ENCODE assay signal across 9 mouse cellular contexts in the genomic region with DNA sequence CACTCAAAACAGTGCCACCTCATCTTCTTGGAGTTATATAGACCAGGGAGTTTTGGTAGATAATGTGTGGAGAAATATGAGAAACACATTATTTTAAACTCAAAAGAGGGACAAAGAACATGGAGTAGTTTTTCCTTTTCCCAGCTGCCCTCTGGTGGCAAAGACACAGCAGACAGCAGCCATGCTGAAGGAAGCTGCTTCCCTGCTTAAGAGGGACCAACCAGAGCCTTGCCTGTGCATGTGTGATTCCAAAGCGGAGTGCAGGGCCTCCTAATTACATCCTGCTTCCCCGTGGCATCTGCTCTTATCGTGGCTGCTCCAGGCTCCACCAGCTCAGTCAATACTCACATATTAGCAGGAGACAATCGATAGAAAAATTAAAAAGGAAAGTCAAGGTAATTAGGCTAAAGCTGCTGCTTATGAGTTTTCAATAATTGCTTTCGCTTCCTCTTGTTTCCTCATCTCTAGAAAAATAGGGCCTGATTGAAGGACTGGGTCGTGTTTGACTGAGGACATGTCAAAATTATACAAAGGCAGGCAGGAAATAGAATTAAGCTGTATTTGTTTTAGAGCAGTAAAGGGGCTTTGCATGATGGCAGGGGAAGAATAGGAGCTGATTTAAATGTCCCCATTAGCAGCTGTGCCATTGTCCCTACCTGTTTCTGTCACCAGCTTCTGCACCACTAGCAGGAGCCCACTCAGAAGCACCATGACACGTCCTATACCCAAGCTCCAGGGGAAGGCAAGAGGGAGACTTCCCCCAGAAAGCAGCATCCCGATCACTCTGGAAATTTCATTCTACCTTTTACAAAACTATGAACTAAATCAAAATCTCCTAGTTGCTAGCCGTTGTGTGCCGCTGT.
DNase-seq lines count a peak whose midpoint lies in the region; ATAC-seq and TF ChIP-seq lines count a peak whose summit lies in the region.
"Had no signal": no experiment of that assay in that cellular context is flagged by ENCODE, and none has a peak within 500 bp of the region (broad histone marks: within the 10 kb centered on the region; RNA-seq: fewer than 3 reads in every experiment).

No protein-coding gene starts in this region.

- H3K9me3 ChIP-seq in forebrain, embryonic 11.5 days (ENCODE audit: control insufficient read depth, low read length), result no peaks in the 10 kb centered on the region
- H3K9me3 ChIP-seq: lung, embryonic 15.5 days had no signal

- H3K27me3 ChIP-seq in forebrain, embryonic 11.5 days (ENCODE audit: control insufficient read depth, insufficient read depth, low read length), result no peaks in the 10 kb centered on the region
- H3K27me3 ChIP-seq: lung, embryonic 15.5 days had no signal

- H3K4me3 ChIP-seq in lung, adult 2 months (replicated peaks; ENCODE audit: extremely low read depth, low read depth, low read length), result no peak overlapping the region
- no peak overlapping the region for H3K4me3 ChIP-seq in forebrain, embryonic 11.5 days (ENCODE audit: low read depth, low read length)
- H3K4me3 ChIP-seq in layer of hippocampus, adult 2 months, result no peak overlapping the region
- H3K4me3 ChIP-seq: lung, embryonic 15.5 days had no signal

- H3K4me1 ChIP-seq in lung, adult 2 months (ENCODE audit: control insufficient read depth, insufficient read depth, low read length), result no peaks in the 10 kb centered on the region
- H3K4me1 ChIP-seq in forebrain, embryonic 11.5 days (replicated peaks; ENCODE audit: control insufficient read depth, insufficient read depth, low read length), result peaks cover 3% of the 10 kb centered on the region; the same call in 1 of the 2 replicates
- H3K4me1 ChIP-seq: lung, embryonic 15.5 days had no signal

- H3K36me3 ChIP-seq in forebrain, embryonic 11.5 days (ENCODE audit: control insufficient read depth, insufficient read depth, low read length), result no peaks in the 10 kb centered on the region
- H3K36me3 ChIP-seq: lung, embryonic 15.5 days had no signal

- WGBS in lung, adult 2 months, result 52% methylated on average over 10 of the region's 10 CpGs
- 43% methylated on average over 10 of the region's 10 CpGs for WGBS in forebrain, embryonic 11.5 days

- no peak overlapping the region for H3K9ac ChIP-seq in forebrain, embryonic 11.5 days (ENCODE audit: low read length)
- H3K9ac ChIP-seq: lung, embryonic 15.5 days had no signal

- TF ChIP-seq POLR2A in lung, adult 2 months (IDR thresholded peaks at IDR 0.05; ENCODE audit: borderline replicate concordance, extremely low read depth, low read depth, low read length), result no peak

- no peak overlapping the region for H3K4me2 ChIP-seq in forebrain, embryonic 11.5 days (ENCODE audit: low read depth, low read length, severe bottlenecking)
- H3K4me2 ChIP-seq: lung, embryonic 15.5 days had no signal

- H3K27ac ChIP-seq in forebrain, embryonic 11.5 days (ENCODE audit: low read depth, low read length), result peak overlapping the region; percentile 38; the same call in 1 of the 2 replicates
- peak overlapping the region; percentile 64 for H3K27ac ChIP-seq in layer of hippocampus, adult 2 months
- H3K27ac ChIP-seq: lung, embryonic 15.5 days had no signal

- no peak for DNase-seq in lung, adult 2 months
- DNase-seq in lung, adult 18-20 months, result no peak
- DNase-seq in brain, embryonic 18.5 days (ENCODE audit: low read depth, low spot score), result peak; percentile 62
- DNase-seq in forebrain, embryonic 11.5 days (ENCODE audit: low spot score), result peak; percentile 66
- DNase-seq in layer of hippocampus, adult 2 months (ENCODE audit: low spot score in 2 of 2), result peak; percentile 49 to 64
- DNase-seq in lung, postnatal 4 days, result peak; percentile 41 to 44
- DNase-seq in telencephalon, adult 2 months (ENCODE audit: low read depth, low spot score), result peak; percentile 38

- peak; percentile 34; the same call in 1 of the 2 replicates for TF ChIP-seq CTCF in lung, adult 2 months (IDR thresholded peaks at IDR 0.05; ENCODE audit: insufficient read depth, low read length)
- peak; percentile 86 for TF ChIP-seq CTCF in layer of hippocampus, adult 2 months (conservative IDR thresholded peaks at IDR 0.05)

- 0 out of 2 replicates have a peak, but pooled peaks have one; percentile 71 for ATAC-seq in forebrain, embryonic 11.5 days (replicated peaks; ENCODE audit: low FRiP score)
- no peak for ATAC-seq in megakaryocyte, adult 5-6 weeks (ENCODE audit: poor library complexity, severe bottlenecking)

Comparison
In these comparisons a context has a peak if more than half of its experiments do, and no peak if none do; other contexts are left out.
1. DNase-seq: peak in brain, embryonic 18.5 days (single experiment), forebrain, embryonic 11.5 days (single experiment), layer of hippocampus, adult 2 months (2 of 2), lung, postnatal 4 days (2 of 2) and telencephalon, adult 2 months (single experiment); none in lung, adult 2 months (single experiment) and lung, adult 18-20 months (0 of 2).